Mouse (Mus musculus) megakaryocyte progenitor cell, adult 5-6 weeks (primary cell): ENCODE data around the gene Plch1. TPM values are rescaled to one million over a fixed set of nuclear protein-coding genes. Genes with fewer than 3 reads are reported as not detected.

ENCODE experiments used
- ATAC-seq: replicated peaks from 2 replicates; pipeline ENCODE4 v1.8.0; 2016; ENCODE audit warnings: mild to moderate bottlenecking, moderate TSS enrichment, inconsistent platforms; ENCODE audit not compliant: poor library complexity
- total RNA-seq, 2 experiments: library from RNA; stranded (forward) in 1 of 2; stranded (reverse) in 1 of 2; fragments of 157-497, 149-512 nt in 1 of 2; fragments of 200-1000 nt in 1 of 2; gene quantifications; 2 replicates each; pipeline versions ENCODE4 v1.2.3 to v1.2.4; 2015 to 2017

Plch1 gene
- total RNA-seq, 2 experiments from 2014 or later: 0.44 TPM; not detected in 1

GRCm38 (mm10) chr3:63865069-63865468 is 34.2 kb downstream of the Plch1 start:
- no peak for ATAC-seq

DNA sequence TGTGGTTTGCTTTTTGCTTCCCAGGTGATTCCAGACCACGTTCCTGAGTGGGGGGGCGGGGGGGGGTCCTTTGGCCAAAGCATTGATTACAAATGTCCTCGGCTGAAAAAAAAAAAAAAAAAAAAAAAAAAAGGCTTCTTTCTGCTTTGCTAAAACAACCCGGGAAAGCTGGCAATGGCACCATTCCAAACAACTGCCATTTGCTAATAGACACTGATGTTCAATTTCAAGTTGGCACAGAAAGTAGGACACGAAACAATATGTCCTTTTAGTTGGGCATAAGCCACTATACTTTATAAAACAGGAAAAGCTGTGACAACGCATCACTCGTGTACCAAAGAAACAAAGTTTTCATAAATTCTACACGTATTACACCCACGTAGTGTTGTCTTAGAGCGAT is 36.6 kb downstream of the Plch1 start:
- ATAC-seq: no peak

- no peak for ATAC-seq
Measured at GRCm38 (mm10) chr3:63852828-63853227, 46.4 kb downstream of the Plch1 start.

- ATAC-seq: no peak
Measured at GRCm38 (mm10) chr3:63851125-63851698, 48.1 kb downstream of the Plch1 start.

DNA sequence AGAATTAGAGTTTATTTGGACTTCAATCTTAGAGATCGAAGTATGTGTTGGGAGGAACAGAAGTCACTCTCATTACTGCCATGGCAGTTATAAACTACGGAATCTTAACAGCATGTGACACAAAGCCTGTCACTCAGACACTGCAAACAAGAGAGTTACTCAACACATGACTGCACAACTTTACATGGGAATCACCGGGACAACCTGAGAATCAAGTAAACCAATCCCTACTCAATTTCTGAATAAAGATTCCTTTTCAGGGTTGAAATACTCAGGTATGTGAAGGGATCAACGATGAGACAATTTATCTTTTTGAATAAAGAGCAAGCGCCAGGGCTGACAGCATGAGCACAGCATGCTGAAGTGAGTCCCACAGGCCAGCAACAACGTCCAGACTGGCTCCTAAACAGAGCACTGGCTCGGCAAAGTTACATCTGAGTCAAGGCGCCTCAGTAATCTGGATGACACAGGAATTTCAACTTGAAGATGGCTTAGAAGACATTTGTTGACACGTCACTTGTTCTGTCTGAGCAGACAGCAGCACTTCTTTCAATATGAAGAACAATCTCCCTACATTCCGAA is 49.4 kb downstream of the Plch1 start:
- no peak for ATAC-seq

DNA sequence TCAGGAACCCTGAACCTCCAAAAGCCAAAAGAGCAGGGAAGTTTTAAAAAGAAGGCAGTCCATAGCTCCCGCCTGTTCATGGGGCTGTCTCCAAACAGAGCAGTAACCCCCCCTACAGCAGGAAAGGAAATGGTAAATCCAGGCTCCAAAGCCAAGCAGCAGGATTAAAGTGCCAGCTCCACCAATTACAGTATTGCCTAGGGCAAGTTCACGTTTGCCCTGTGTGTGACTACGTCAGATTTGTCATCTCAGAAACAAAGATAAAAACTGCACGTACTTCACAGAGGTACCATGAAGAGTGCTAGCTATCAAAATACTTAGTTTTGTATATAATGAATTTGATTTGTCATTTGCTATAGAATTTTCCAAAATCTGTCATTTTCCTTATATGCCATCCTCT is 55.1 kb downstream of the Plch1 start:
- no peak for ATAC-seq

DNA sequence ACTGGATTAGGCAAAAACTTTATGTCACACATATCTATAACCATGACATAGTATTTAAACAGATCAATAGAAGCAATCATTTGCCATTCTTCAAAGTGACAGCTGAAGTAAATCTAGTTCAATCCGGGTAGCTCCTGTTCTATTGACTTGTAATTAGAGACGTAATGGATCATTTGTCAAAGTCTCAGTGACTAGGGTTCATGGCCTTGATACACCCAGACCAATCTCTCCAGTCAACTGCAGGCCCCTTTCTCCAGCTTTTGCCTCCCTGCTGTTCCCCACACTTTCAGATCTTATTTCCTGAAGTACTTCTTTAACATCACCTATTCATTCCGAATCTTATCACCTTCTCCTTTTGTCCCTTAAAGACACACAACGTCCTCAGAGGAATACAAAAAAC is 56.8 kb downstream of the Plch1 start:
- ATAC-seq: no peak

DNA sequence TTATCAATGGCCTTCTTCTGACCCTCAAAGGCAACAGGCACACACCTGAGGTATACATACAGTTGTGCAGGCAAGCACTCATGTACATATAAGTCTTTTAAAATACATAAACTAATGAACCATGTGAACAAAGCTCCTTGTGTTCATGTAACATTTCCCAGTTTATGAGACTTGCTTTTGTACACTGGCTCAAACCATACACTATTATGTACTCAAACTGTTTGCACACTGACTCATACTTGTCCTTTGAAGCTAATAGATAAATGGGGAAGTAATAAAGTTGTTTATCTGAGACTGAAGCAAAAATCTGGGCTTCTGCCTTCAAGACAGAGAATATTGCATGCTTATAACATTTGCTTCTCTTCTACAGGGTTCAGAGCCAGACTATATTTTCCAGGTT is 61.5 kb downstream of the Plch1 start:
- no peak for ATAC-seq

DNA sequence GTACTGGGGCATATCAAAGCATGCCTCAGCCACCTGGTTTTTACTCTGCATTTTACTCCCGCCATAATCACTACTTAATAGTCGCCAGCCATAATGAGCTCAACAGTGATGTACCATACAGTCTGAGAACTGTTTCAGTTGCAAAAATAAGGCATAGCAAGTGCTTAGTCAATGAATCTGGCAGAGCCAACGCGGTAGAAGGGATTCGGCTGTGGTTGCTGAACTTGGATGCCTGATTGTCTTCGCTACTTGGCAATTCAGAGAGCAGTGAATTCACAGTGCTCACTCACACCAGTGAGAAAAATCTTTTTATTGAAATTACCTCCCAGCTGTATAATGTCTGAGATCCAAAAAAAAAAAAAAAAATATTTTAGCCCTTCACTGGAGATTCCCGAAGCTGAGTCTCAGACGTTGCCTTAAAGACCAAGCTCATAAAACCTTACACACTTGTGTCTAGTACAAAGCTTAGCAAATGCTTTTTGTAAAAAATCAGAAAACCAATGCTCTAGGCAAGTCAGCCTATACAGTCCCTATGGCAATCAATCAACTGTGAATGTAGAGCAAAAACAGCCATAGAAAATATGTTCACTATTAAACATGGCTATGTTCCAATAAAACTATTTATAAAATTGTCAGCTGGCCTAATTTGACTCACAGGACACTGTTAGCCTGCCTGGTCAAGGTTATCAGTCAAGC is 62.2 kb downstream of the Plch1 start:
- ATAC-seq: no peak

DNA sequence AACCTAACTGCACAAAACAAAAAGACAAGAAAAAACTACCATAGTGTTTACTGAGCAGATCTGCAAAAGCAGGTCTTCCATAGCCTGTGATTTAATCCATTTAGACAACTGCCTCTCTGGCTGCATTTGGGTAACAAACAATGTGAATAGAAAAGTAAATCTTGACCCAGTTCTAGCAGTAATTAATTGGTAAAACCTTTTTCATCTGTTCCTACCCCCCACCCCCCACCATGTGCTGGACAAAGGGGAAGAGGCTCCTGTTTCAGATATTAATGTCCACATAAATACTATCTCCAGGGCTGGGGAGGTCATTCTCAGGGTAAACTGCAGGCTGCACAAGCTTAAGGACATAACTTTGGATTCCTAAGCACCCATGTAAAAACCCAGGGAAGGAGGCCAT is 63.5 kb downstream of the Plch1 start:
- ATAC-seq: no peak

- no peak for ATAC-seq
Measured at GRCm38 (mm10) chr3:63823874-63824400, 75.3 kb downstream of the Plch1 start.

DNA sequence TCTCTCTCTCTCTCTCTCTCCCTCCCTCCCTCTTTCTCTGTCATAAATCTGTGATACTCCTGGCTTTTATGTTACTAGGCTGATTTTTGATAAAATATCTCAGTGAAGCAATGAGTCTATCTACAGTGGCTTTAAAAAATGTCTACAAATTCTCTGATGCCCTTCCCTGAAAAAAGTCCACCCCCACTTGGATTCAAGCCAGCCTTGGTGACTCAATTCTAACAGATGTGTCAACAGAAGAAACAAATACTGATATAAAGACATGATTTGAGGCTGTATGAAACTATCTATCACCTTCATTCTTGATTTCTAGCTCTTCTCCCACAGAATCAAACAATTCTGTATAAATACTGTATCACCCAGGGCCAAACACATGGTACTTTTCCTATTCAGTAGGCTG is 76.6 kb downstream of the Plch1 start:
- no peak for ATAC-seq

GRCm38 (mm10) chr3:63815131-63815530 is 84.1 kb downstream of the Plch1 start:
- no peak for ATAC-seq

- ATAC-seq: no peak
Measured at GRCm38 (mm10) chr3:63814203-63814602, 85.1 kb downstream of the Plch1 start.

- ATAC-seq: no peak
Measured at GRCm38 (mm10) chr3:63806906-63807305, 92.4 kb downstream of the Plch1 start.

GRCm38 (mm10) chr3:63805496-63805895 is 93.8 kb downstream of the Plch1 start:
- no peak for ATAC-seq

- no peak for ATAC-seq
Measured at GRCm38 (mm10) chr3:63800685-63801084, 98.6 kb downstream of the Plch1 start.

- ATAC-seq: no peak
Measured at GRCm38 (mm10) chr3:63786805-63787365, 112.4 kb downstream of the Plch1 start.

- no peak for ATAC-seq
Measured at GRCm38 (mm10) chr3:63772617-63773305, 126.5 kb downstream of the Plch1 start.

- ATAC-seq: no peak
Measured at GRCm38 (mm10) chr3:63760821-63761220, 138.5 kb downstream of the Plch1 start.

DNA sequence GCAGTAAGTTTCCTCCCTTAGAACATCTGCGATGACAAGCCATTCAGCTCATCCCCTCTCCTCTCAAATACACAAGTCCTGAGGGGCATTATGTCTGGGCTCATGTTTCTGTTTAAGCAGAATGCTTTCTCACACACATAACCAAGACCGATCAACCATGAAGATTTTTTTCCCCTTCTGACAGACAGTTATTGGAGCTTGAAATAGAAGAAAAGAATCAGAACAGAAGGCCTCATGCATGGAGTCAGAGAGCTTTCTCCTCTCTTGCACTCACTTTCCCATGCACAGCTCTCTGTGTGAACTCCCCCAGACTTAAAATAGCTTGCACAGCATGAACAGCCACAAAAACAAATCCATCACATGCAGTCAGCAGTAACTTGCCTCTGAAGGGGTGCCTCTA is 159.2 kb downstream of the Plch1 start:
- ATAC-seq: no peak
